Mouse (Mus musculus): ENCODE results near the gene Fkbp8.

- TF ChIP-seq CTCF (conservative IDR thresholded peaks at IDR 0.05; ENCODE audit: insufficient read depth, insufficient read length, low read depth, low read length) (no peak), POLR2A (IDR thresholded peaks at IDR 0.05; ENCODE audit: low read depth, low read length) (no peak)
Measured at GRCm38 (mm10) chr8:70527512-70528181, at the start of gene Fkbp8, which contains the start of gene Kxd1.

All from kidney, adult 2 months (tissue).